Mouse (Mus musculus) MEL (cell line): ENCODE measurements around the gene Ptpn1. TPM values are rescaled to one million over a fixed set of nuclear protein-coding genes. Genes with fewer than 3 reads are reported as not detected.
A peak's percentile ranks its signal among the peaks of the same experiment; 100 is the strongest.

Source experiments
- DNase-seq: peaks from one replicate; pipeline ENCODE4 v3.0.0; 2011; ENCODE audit warnings: low read depth, low spot score
- H3K27ac ChIP-seq: 2 replicates; pipeline ENCODE4 v1.5.1; 2012; ENCODE audit warnings: low read depth, mild to moderate bottlenecking, control low read depth, low read length, moderate library complexity; ENCODE audit not compliant: control insufficient read depth
- H3K27me3 ChIP-seq, 2 experiments: fragments of 150-350 bp in 1 of 2; sonication (generic) in 1 of 2; 2 replicates each; pipeline ENCODE4 v1.6.1; 2012; ENCODE audit warnings: low read length in 2 of 2, mild to moderate bottlenecking in 2 of 2, improper control_type of control experiment in 1 of 2, moderate library complexity in 1 of 2; ENCODE audit not compliant: insufficient read depth in 2 of 2, control insufficient read depth in 1 of 2
- H3K36me3 ChIP-seq, 2 experiments: 2 replicates each; pipeline ENCODE4 v1.6.1; 2012 to 2014; ENCODE audit warnings: low read length in 2 of 2, improper control_type of control experiment in 1 of 2, inconsistent platforms in 1 of 2, mild to moderate bottlenecking in 1 of 2; ENCODE audit not compliant: insufficient read depth in 2 of 2, control insufficient read depth in 1 of 2
- H3K4me1 ChIP-seq, 2 experiments: fragments of 150-350 bp in 1 of 2; sonication (generic) in 1 of 2; 2 replicates each; pipeline ENCODE4 v1.6.1; 2012; ENCODE audit warnings: low read length in 2 of 2, improper control_type of control experiment in 1 of 2, mild to moderate bottlenecking in 1 of 2; ENCODE audit not compliant: insufficient read depth in 2 of 2, control insufficient read depth in 1 of 2
- H3K4me3 ChIP-seq, 2 experiments: fragments of 150-350 bp in 1 of 2; sonication (generic) in 1 of 2; 2 replicates each; pipeline ENCODE4 v1.5.1; 2012; ENCODE audit warnings: low read depth in 2 of 2, low read length in 2 of 2, mild to moderate bottlenecking in 2 of 2, moderate library complexity in 2 of 2, control low read depth in 1 of 2, improper control_type of control experiment in 1 of 2; ENCODE audit not compliant: control insufficient read depth in 1 of 2, insufficient read depth in 1 of 2
- H3K79me2 ChIP-seq: 2 replicates; pipeline ENCODE4 v1.6.1; 2012; ENCODE audit warnings: mild to moderate bottlenecking, low read length, moderate library complexity; ENCODE audit not compliant: control insufficient read depth, poor library complexity, insufficient read depth
- H3K9ac ChIP-seq: 2 replicates; pipeline ENCODE4 v1.6.1; 2012; ENCODE audit warnings: low read depth, mild to moderate bottlenecking, control low read depth, low read length, moderate library complexity; ENCODE audit not compliant: control insufficient read depth, poor library complexity, severe bottlenecking
- H3K9me3 ChIP-seq: fragments of 150-350 bp; sonication (generic); replicated peaks from 2 replicates; pipeline ENCODE4 v1.6.1; 2012; ENCODE audit warnings: mild to moderate bottlenecking, low read length, improper control_type of control experiment, moderate library complexity; ENCODE audit not compliant: insufficient read depth
- CTCF ChIP-seq, 3 experiments: IDR thresholded peaks in 2 of 3; conservative IDR thresholded peaks in 1 of 3; 2 replicates each; pipeline ENCODE4 v1.5.1; 2011 to 2012; ENCODE audit warnings: low read length in 3 of 3, low read depth in 2 of 3, mild to moderate bottlenecking in 2 of 3, improper control_type of control experiment in 1 of 3, inconsistent platforms in 1 of 3, mixed read lengths in 1 of 3, moderate library complexity in 1 of 3; ENCODE audit not compliant: control insufficient read depth in 1 of 3, insufficient read depth in 1 of 3, poor library complexity in 1 of 3, severe bottlenecking in 1 of 3
- E2F4 ChIP-seq: IDR thresholded peaks from 2 replicates; pipeline ENCODE4 v1.6.1; 2011; ENCODE audit warnings: low read depth, low read length, improper control_type of control experiment, borderline replicate concordance
- EP300 ChIP-seq, 2 experiments: IDR thresholded peaks; 2 replicates each; pipeline ENCODE4 v1.6.1; 2011; ENCODE audit warnings: improper control_type of control experiment in 2 of 2, low read length in 2 of 2, low read depth in 1 of 2, mild to moderate bottlenecking in 1 of 2
- ETS1 ChIP-seq: IDR thresholded peaks from 2 replicates; pipeline ENCODE4 v1.6.1; 2012; ENCODE audit warnings: low read depth, mild to moderate bottlenecking, inconsistent platforms, low read length, improper control_type of control experiment, moderate library complexity
- GATA1 ChIP-seq: IDR thresholded peaks from 2 replicates; pipeline ENCODE4 v1.6.1; 2011; ENCODE audit warnings: low read depth, low read length, improper control_type of control experiment
- MAFK ChIP-seq: IDR thresholded peaks from 2 replicates; pipeline ENCODE4 v1.6.1; 2011; ENCODE audit warnings: low read depth, mild to moderate bottlenecking, low read length, improper control_type of control experiment, borderline replicate concordance
- MAX ChIP-seq: IDR thresholded peaks from 2 replicates; pipeline ENCODE4 v1.6.1; 2011; ENCODE audit warnings: low read length, improper control_type of control experiment
- MAZ ChIP-seq: IDR thresholded peaks from 2 replicates; pipeline ENCODE4 v1.6.1; 2012; ENCODE audit warnings: low read depth, mild to moderate bottlenecking, inconsistent platforms, low read length, improper control_type of control experiment
- NRF1 ChIP-seq: IDR thresholded peaks from 2 replicates; pipeline ENCODE4 v1.6.1; 2014; ENCODE audit warnings: low read depth, mild to moderate bottlenecking, inconsistent platforms, low read length, improper control_type of control experiment, moderate library complexity; ENCODE audit not compliant: poor library complexity, insufficient read depth, severe bottlenecking
- POLR2AphosphoS5 ChIP-seq: IDR thresholded peaks from 2 replicates; pipeline ENCODE4 v1.6.1; 2012; ENCODE audit warnings: low read depth, borderline replicate concordance, mild to moderate bottlenecking, inconsistent platforms, low read length, moderate library complexity, mixed read lengths
- RAD21 ChIP-seq: IDR thresholded peaks from 2 replicates; pipeline ENCODE4 v1.6.1; 2011; ENCODE audit warnings: mild to moderate bottlenecking, low read depth, low read length, improper control_type of control experiment
- SIN3A ChIP-seq: IDR thresholded peaks from 2 replicates; pipeline ENCODE4 v1.6.1; 2012; ENCODE audit warnings: low read length, improper control_type of control experiment, inconsistent platforms
- SMC3 ChIP-seq: IDR thresholded peaks from 2 replicates; pipeline ENCODE4 v1.6.1; 2011; ENCODE audit warnings: low read depth, low read length, improper control_type of control experiment
- TCF12 ChIP-seq: IDR thresholded peaks from 2 replicates; pipeline ENCODE4 v1.6.1; 2014; ENCODE audit warnings: low read depth, mild to moderate bottlenecking, inconsistent platforms, low read length, improper control_type of control experiment, moderate library complexity
- ZKSCAN1 ChIP-seq: IDR thresholded peaks from 2 replicates; pipeline ENCODE4 v1.6.1; 2012; ENCODE audit warnings: low read depth, mild to moderate bottlenecking, inconsistent platforms, low read length, improper control_type of control experiment, moderate library complexity
- ZNF384 ChIP-seq: IDR thresholded peaks from 2 replicates; pipeline ENCODE4 v1.6.1; 2012; ENCODE audit warnings: low read depth, mild to moderate bottlenecking, inconsistent platforms, low read length, improper control_type of control experiment
- polyA plus RNA-seq, 2 experiments: library from polyadenylated mRNA; stranded (reverse) in 1 of 2; unstranded in 1 of 2; fragments of >175 nt in 1 of 2; fragments of >200 nt in 1 of 2; gene quantifications; 2 replicates each; pipeline versions ENCODE4 v1.2.1 to v1.2.4; 2012; ENCODE audit warnings: low replicate concordance in 2 of 2, low read depth in 1 of 2; ENCODE audit not compliant: insufficient read length in 2 of 2, insufficient read depth in 1 of 2, missing spikeins in 1 of 2
- total RNA-seq: library from RNA; depleted of rRNA; stranded (reverse); fragments of 300-350 nt; gene quantifications from 2 replicates; pipeline ENCODE4 v1.2.3, GENCODE M21; 2012

Gene Ptpn1
- total and polyA plus RNA-seq, 3 experiments: 55.3 to 62.9 TPM; not detected in 1

DNA sequence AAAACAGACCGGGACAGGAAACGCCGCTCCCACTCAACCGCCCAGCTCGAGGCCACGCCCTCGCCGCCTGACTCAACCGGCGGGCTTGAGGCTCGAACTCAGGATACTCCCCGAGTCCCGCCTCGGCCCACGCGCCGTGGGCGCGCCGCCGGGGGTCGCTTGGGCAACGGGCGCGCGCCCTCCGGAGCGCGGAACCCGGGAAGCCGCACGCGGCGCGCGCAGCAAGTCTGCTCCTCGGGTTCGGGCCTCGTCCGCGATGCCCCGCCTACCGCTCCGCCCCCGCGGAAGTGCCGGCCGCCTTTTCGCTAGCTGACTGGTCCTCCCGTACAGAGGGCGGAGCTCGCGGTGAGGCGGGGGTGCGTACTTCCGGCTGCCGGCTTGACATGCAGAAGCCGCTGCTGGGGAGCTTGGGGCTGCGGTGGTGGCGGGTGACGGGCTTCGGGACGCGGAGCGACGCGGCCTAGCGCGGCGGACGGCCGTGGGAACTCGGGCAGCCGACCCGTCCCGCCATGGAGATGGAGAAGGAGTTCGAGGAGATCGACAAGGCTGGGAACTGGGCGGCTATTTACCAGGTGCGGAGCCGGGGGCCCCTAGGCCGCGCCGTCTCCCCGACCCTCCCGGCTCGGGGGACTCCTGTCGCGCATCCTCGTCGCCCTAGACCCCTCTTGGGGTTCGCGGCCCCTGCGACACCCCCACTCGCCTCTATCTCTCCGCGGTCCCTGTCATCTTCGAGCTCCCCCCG, at the start of gene Ptpn1 (continued):
- TF ChIP-seq ZKSCAN1 (no peak), MAFK (no peak), ZNF384 (no peak), E2F4 (no peak)
- TF ChIP-seq, all 39 proteins: peak for 14

GRCm38 (mm10) chr2:167886485-167886884, 45.4 kb upstream of the Ptpn1 start:
- no peak overlapping the region for H3K9ac ChIP-seq
- peak; percentile 39 for DNase-seq
- H3K27ac ChIP-seq: no peak overlapping the region
- no peaks in the 10 kb centered on the region for H3K9me3 ChIP-seq
- H3K4me3 ChIP-seq: no peak overlapping the region
- TF ChIP-seq TCF12 (no peak), CTCF (IDR thresholded peaks at IDR 0.05 in 2 of 3, conservative IDR thresholded peaks at IDR 0.05 in 1 of 3; ENCODE audit: control insufficient read depth in 1 of 3, insufficient read depth in 1 of 3, low read depth in 2 of 3, low read length in 3 of 3, poor library complexity in 1 of 3, severe bottlenecking in 1 of 3) (peak in 1 of 3 experiments; percentile 4; a peak in 1 of 6 replicates), MAX (no peak), POLR2AphosphoS5 (no peak), SMC3 (no peak), RAD21 (no peak)
- peaks cover 0 to under 1% of the 10 kb centered on the region in 2 experiments; a peak in 2 of 4 replicates for H3K27me3 ChIP-seq
- H3K79me2 ChIP-seq: no peaks in the 10 kb centered on the region
- peaks cover 0 to 3% of the 10 kb centered on the region in 2 experiments; a peak in 2 of 4 replicates for H3K36me3 ChIP-seq
- peaks cover 2 to 20% of the 10 kb centered on the region in 2 experiments; a peak in 3 of 4 replicates for H3K4me1 ChIP-seq

DNA sequence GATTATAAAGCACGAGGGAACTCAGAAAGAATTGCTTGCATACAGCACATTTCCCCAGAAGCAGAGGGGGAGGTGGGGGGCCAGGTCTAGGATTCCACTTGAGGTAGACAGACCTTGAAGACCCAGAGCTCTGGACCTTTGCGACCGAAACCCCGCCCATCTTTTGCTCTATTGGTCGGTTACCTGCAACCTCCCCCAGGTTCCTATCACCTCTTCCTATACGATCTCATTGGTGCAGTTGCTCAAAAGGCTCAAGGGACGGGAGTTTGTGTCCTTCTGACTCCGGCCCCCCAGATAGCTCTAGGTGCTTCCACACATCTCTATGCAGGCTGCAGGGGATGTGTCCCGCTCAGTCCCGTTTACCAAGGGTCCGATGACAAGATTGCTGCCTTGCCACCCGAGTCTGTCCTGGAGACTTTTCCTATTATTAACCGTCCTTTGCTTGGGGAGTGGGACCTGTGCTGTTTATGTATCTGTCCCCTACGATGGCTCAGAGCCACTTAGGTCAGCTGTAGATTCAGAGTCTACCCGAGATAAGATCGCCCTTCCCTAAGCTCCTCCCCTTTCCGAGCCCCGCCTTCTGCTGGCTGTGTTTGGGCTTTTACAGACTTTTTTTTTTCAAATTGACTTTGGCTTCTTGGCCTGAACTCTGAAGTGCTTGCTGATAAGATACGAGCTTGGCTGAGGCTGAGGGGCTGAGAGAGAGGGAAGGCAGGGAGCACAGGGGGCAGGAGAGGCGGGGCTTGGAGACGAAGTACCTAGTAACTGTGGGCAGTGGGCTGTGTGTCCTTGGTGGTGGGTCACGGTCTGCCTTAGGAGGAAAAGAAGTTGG, 44.1 kb upstream of the Ptpn1 start:
- Histone ChIP-seq H3K36me3 (peaks cover 0 to 3% of the 10 kb centered on the region in 2 experiments; a peak in 2 of 4 replicates), H3K9ac (peak overlapping the region; percentile 39; the same call in 1 of the 2 replicates), H3K27ac (peak overlapping the region; percentile 35; the same call in 1 of the 2 replicates), H3K27me3 (no peaks in the 10 kb centered on the region), H3K9me3 (no peaks in the 10 kb centered on the region), H3K4me1 (peaks cover 2 to 20% of the 10 kb centered on the region in 2 experiments; a peak in 3 of 4 replicates), H3K79me2 (no peaks in the 10 kb centered on the region), H3K4me3 (peak overlapping the region; percentile 53 to 69)
- TF ChIP-seq SIN3A: peak; percentile 80
- TF ChIP-seq SMC3: no peak
- TF ChIP-seq EP300 (IDR thresholded peaks at IDR 0.05; ENCODE audit: low read depth in 1 of 2, low read length in 2 of 2): peak in 1 of 2 experiments; percentile 13; a peak in 1 of 4 replicates
- TF ChIP-seq TCF12: 0 out of 2 replicates have a peak, but pooled peaks have one; percentile 42
- peak; percentile 81 for TF ChIP-seq GATA1
- peak; percentile 74 for TF ChIP-seq ETS1
- TF ChIP-seq NRF1: no peak
- TF ChIP-seq ZNF384: peak; percentile 97
- peak; percentile 60; the same call in 1 of the 2 replicates for TF ChIP-seq MAZ
- DNase-seq: peak; percentile 87
